Mouse (Mus musculus) hindbrain, embryonic 14.5 days (tissue): ENCODE measurements around the gene Ttc30b. TPM values are rescaled to one million over a fixed set of nuclear protein-coding genes. Genes with fewer than 3 reads are reported as not detected.
"Not testable (repeated sequence)": the region's sequence is repeated elsewhere in the genome, so short reads cannot be mapped to it uniquely, and the experiment has no call there.

Source experiments
- ATAC-seq: fragments of 200-750 bp; cut with Nextera tagmentation; 2 replicates; pipeline ENCODE4 v1.8.0; 2017; ENCODE audit warnings: moderate number of reproducible peaks, mild to moderate bottlenecking, moderate TSS enrichment, moderate library complexity; ENCODE audit not compliant: low FRiP score
- DNase-seq: peaks from one replicate; pipeline ENCODE4 v3.0.0-alpha.2; 2015; ENCODE audit warnings: low spot score
- H3K27ac ChIP-seq: fragments of 300-500 bp; sonication (generic); 2 replicates; pipeline ENCODE4 v1.5.1; 2014; ENCODE audit warnings: mild to moderate bottlenecking, moderate library complexity
- H3K27me3 ChIP-seq: fragments of 300-500 bp; sonication (generic); 2 replicates; pipeline ENCODE4 v1.6.1; 2014; ENCODE audit warnings: mild to moderate bottlenecking, low read length, mixed read lengths; ENCODE audit not compliant: control insufficient read depth, insufficient read depth
- H3K36me3 ChIP-seq: fragments of 300-500 bp; sonication (generic); replicated peaks from 2 replicates; pipeline ENCODE4 v1.6.1; 2014; ENCODE audit not compliant: control insufficient read depth, insufficient read depth
- H3K4me1 ChIP-seq: fragments of 300-500 bp; sonication (generic); replicated peaks from 2 replicates; pipeline ENCODE4 v1.6.1; 2014; ENCODE audit warnings: antibody characterized with exemption, low read length, mixed read lengths; ENCODE audit not compliant: control insufficient read depth, insufficient read depth
- H3K4me2 ChIP-seq: fragments of 300-500 bp; sonication (generic); replicated peaks from 2 replicates; pipeline ENCODE4 v1.6.1; 2014; ENCODE audit warnings: mild to moderate bottlenecking, moderate library complexity
- H3K4me3 ChIP-seq: fragments of 300-500 bp; sonication (generic); replicated peaks from 2 replicates; pipeline ENCODE4 v1.5.1; 2014; ENCODE audit warnings: mild to moderate bottlenecking, low read length
- H3K9ac ChIP-seq: fragments of 300-500 bp; sonication (generic); 2 replicates; pipeline ENCODE4 v1.6.1; 2014
- H3K9me3 ChIP-seq: fragments of 300-500 bp; sonication (generic); 2 replicates; pipeline ENCODE4 v1.6.1; 2016; ENCODE audit warnings: low read length; ENCODE audit not compliant: control insufficient read depth
- WGBS: fragments of 180-500 bp; shearing (Covaris S2); extraction: QIAGEN DNeasy Blood & Tissue Kit; methylation state at CpG from one replicate; pipeline ENCODE4 v1.1.7; 2014; 5-methylcytosine and 5-hydroxymethylcytosine counted together
- polyA plus RNA-seq: library from polyadenylated mRNA; unstranded; fragments of >200 nt; fragmentation: Nextera tagmentation; extraction: Ambion mirVana; gene quantifications from 2 replicates; pipeline ENCODE4 v1.2.1, GENCODE M21; 2014

Gene Ttc30b
- polyA plus RNA-seq, 1 experiment from 2014 or later = 22.7 TPM

GRCm38 (mm10) chr2:75977752-75978368, 39.5 kb upstream of the Ttc30b start, which contains the start of gene Ttc30a2:
Gene Ttc30a2, minus strand, starts transcription at chr2:75978170.
- WGBS = 28% methylated on average over 14 of the region's 24 CpGs
- not testable (repeated sequence) for H3K27ac ChIP-seq, H3K9me3 ChIP-seq, H3K9ac ChIP-seq, H3K27me3 ChIP-seq, ATAC-seq, H3K36me3 ChIP-seq, H3K4me1 ChIP-seq, H3K4me3 ChIP-seq
- peak within 1 kb of the TSS; percentile 17; the same call in 1 of the 2 replicates for H3K4me2 ChIP-seq
- peak; percentile 68 for DNase-seq

GRCm38 (mm10) chr2:75976070-75976469, 37.7 kb upstream of the Ttc30b start:
- not testable (repeated sequence) for H3K4me3 ChIP-seq, H3K27me3 ChIP-seq, H3K4me1 ChIP-seq, H3K4me2 ChIP-seq, H3K9ac ChIP-seq, ATAC-seq, DNase-seq, H3K27ac ChIP-seq, H3K36me3 ChIP-seq, H3K9me3 ChIP-seq
- 82% methylated on average over 2 of the region's 2 CpGs for WGBS

DNA sequence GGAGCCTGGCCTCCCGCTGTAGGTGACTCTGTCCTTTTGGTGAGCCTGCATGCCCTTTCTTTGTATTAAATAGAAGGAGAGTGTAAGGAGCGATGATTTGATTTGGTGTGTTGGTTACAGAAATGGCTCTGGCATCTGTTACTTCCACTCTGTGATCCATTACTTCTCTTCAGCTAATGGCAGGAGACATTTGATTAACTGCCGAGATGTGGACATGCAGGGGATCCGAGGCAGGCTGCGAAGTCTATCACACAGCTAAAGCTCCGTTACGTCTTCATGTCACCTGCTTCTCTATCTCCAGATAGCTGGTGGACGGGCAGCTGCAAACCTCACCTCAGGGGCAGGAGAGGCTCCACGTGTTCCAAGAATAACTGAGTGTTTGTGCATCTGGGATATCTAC, 35.7 kb upstream of the Ttc30b start:
- ATAC-seq = no peak
- no peak overlapping the region for H3K4me3 ChIP-seq
- H3K36me3 ChIP-seq = no peaks in the 10 kb centered on the region
- WGBS = 70% methylated on average over 9 of the region's 9 CpGs
- H3K27me3 ChIP-seq = no peaks in the 10 kb centered on the region
- no peak overlapping the region for H3K27ac ChIP-seq
- H3K9me3 ChIP-seq = no peaks in the 10 kb centered on the region
- H3K4me2 ChIP-seq = no peak overlapping the region
- no peaks in the 10 kb centered on the region for H3K4me1 ChIP-seq
- DNase-seq = no peak
- no peak overlapping the region for H3K9ac ChIP-seq

DNA sequence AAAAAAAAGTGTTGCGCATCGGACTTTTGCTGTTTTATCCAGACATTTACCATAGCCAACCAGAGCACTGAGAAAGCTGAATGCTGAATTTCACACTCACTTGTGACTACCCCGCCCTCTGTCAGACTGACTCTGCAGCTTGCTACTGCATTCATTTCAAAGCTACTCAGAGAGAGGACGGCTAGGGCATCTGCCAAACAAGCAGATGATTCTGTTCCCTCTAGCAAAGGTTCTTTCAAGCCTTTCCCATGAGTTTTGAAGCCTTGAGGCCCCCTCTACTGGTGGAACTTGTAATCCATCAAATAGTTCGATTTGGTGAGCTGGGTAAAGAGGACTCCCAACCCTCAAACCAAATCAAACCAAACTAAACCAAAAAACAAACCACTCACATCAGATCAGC, 26.6 kb upstream of the Ttc30b start:
- H3K4me3 ChIP-seq = no peak overlapping the region
- H3K9ac ChIP-seq = no peak overlapping the region; the same call in 1 of the 2 replicates
- ATAC-seq (no peak; the same call in 1 of the 2 replicates), DNase-seq (peak; percentile 75)
- H3K27me3 ChIP-seq = no peaks in the 10 kb centered on the region
- no peaks in the 10 kb centered on the region for H3K36me3 ChIP-seq
- WGBS = 28% methylated on average over 5 of the region's 5 CpGs
- no peaks in the 10 kb centered on the region for H3K9me3 ChIP-seq
- H3K27ac ChIP-seq = no peak overlapping the region
- H3K4me1 ChIP-seq = peaks cover 6% of the 10 kb centered on the region; the same call in 1 of the 2 replicates
- H3K4me2 ChIP-seq = peak overlapping the region; percentile 42

GRCm38 (mm10) chr2:75964512-75964911, 26.1 kb upstream of the Ttc30b start:
- ATAC-seq = no peak
- H3K9me3 ChIP-seq = no peaks in the 10 kb centered on the region
- DNase-seq = peak; percentile 68
- H3K4me3 ChIP-seq = no peak overlapping the region
- H3K4me1 ChIP-seq = peaks cover 7% of the 10 kb centered on the region; the same call in 1 of the 2 replicates
- WGBS = 11% methylated on average over 14 of the region's 14 CpGs
- H3K9ac ChIP-seq = no peak overlapping the region; the same call in 1 of the 2 replicates
- peak overlapping the region; percentile 42 for H3K4me2 ChIP-seq
- no peaks in the 10 kb centered on the region for H3K36me3 ChIP-seq
- no peaks in the 10 kb centered on the region for H3K27me3 ChIP-seq
- no peak overlapping the region for H3K27ac ChIP-seq

DNA sequence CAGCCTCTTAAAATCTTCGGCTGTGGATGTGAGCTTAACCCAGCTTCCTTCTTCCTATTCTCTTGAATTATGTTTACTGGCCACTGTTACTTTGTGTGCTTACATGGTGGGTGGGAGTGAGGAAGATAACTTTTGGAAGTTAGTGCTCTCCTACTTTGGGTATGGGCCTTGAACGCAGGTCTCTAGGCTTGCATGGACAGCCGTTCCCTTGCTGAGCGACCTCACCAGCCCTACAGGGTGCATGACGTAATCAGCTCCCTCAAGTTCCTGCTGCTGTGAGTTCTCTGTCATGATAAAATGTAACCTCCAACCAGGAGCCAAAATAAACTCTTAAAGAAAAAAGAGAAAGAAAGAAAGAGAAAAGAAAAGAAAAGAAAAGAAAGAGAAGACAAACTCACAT, 25.7 kb upstream of the Ttc30b start:
- Histone ChIP-seq H3K9me3 (no peaks in the 10 kb centered on the region), H3K36me3 (no peaks in the 10 kb centered on the region), H3K9ac (no peak overlapping the region; the same call in 1 of the 2 replicates), H3K4me1 (peaks cover 12% of the 10 kb centered on the region; the same call in 1 of the 2 replicates), H3K4me2 (peak overlapping the region; percentile 42), H3K27ac (no peak overlapping the region), H3K4me3 (no peak overlapping the region), H3K27me3 (no peaks in the 10 kb centered on the region)
- DNase-seq (no peak), ATAC-seq (no peak)
- WGBS = 77% methylated on average over 5 of the region's 5 CpGs

- WGBS = 64% methylated on average over 10 of the region's 10 CpGs
- no peaks in the 10 kb centered on the region for H3K36me3 ChIP-seq
- no peak overlapping the region for H3K9ac ChIP-seq
- H3K4me2 ChIP-seq = no peak overlapping the region
- no peak overlapping the region for H3K4me3 ChIP-seq
- H3K4me1 ChIP-seq = peaks cover 12% of the 10 kb centered on the region; the same call in 1 of the 2 replicates
- no peak for ATAC-seq
- H3K27ac ChIP-seq = no peak overlapping the region
- no peaks in the 10 kb centered on the region for H3K9me3 ChIP-seq
- no peaks in the 10 kb centered on the region for H3K27me3 ChIP-seq
- no peak for DNase-seq
These were observed 24.9 kb upstream of the Ttc30b start for GRCm38 (mm10) chr2:75963211-75963840.

GRCm38 (mm10) chr2:75960366-75961330, 22.3 kb upstream of the Ttc30b start:
- H3K27ac ChIP-seq = peak overlapping the region; percentile 70
- 54% methylated on average over 15 of the region's 15 CpGs for WGBS
- no peaks in the 10 kb centered on the region for H3K36me3 ChIP-seq
- no peaks in the 10 kb centered on the region for H3K27me3 ChIP-seq
- H3K9ac ChIP-seq = no peak overlapping the region
- no peak overlapping the region for H3K4me3 ChIP-seq
- DNase-seq = no peak
- peaks cover 12% of the 10 kb centered on the region; the same call in 1 of the 2 replicates for H3K4me1 ChIP-seq
- H3K4me2 ChIP-seq = peak overlapping the region; percentile 27
- H3K9me3 ChIP-seq = no peaks in the 10 kb centered on the region
- no peak for ATAC-seq
